Mouse (Mus musculus) MEL (cell line): Measurements from ENCODE around the gene Olfr27. TPM values are rescaled to one million over a fixed set of nuclear protein-coding genes. Genes with fewer than 3 reads are reported as not detected.

Experiments used
- DNase-seq: peaks from one replicate; pipeline ENCODE4 v3.0.0; 2011; ENCODE audit warnings: low read depth, low spot score
- H3K27ac ChIP-seq: 2 replicates; pipeline ENCODE4 v1.5.1; 2012; ENCODE audit warnings: low read depth, mild to moderate bottlenecking, control low read depth, low read length, moderate library complexity; ENCODE audit not compliant: control insufficient read depth
- H3K27me3 ChIP-seq, 2 experiments: fragments of 150-350 bp in 1 of 2; sonication (generic) in 1 of 2; 2 replicates each; pipeline ENCODE4 v1.6.1; 2012; ENCODE audit warnings: low read length in 2 of 2, mild to moderate bottlenecking in 2 of 2, improper control_type of control experiment in 1 of 2, moderate library complexity in 1 of 2; ENCODE audit not compliant: insufficient read depth in 2 of 2, control insufficient read depth in 1 of 2
- H3K36me3 ChIP-seq, 2 experiments: 2 replicates each; pipeline ENCODE4 v1.6.1; 2012 to 2014; ENCODE audit warnings: low read length in 2 of 2, improper control_type of control experiment in 1 of 2, inconsistent platforms in 1 of 2, mild to moderate bottlenecking in 1 of 2; ENCODE audit not compliant: insufficient read depth in 2 of 2, control insufficient read depth in 1 of 2
- H3K4me1 ChIP-seq, 2 experiments: fragments of 150-350 bp in 1 of 2; sonication (generic) in 1 of 2; 2 replicates each; pipeline ENCODE4 v1.6.1; 2012; ENCODE audit warnings: low read length in 2 of 2, improper control_type of control experiment in 1 of 2, mild to moderate bottlenecking in 1 of 2; ENCODE audit not compliant: insufficient read depth in 2 of 2, control insufficient read depth in 1 of 2
- H3K4me3 ChIP-seq, 2 experiments: fragments of 150-350 bp in 1 of 2; sonication (generic) in 1 of 2; 2 replicates each; pipeline ENCODE4 v1.5.1; 2012; ENCODE audit warnings: low read depth in 2 of 2, low read length in 2 of 2, mild to moderate bottlenecking in 2 of 2, moderate library complexity in 2 of 2, control low read depth in 1 of 2, improper control_type of control experiment in 1 of 2; ENCODE audit not compliant: control insufficient read depth in 1 of 2, insufficient read depth in 1 of 2
- H3K79me2 ChIP-seq: 2 replicates; pipeline ENCODE4 v1.6.1; 2012; ENCODE audit warnings: mild to moderate bottlenecking, low read length, moderate library complexity; ENCODE audit not compliant: control insufficient read depth, poor library complexity, insufficient read depth
- H3K9ac ChIP-seq: 2 replicates; pipeline ENCODE4 v1.6.1; 2012; ENCODE audit warnings: low read depth, mild to moderate bottlenecking, control low read depth, low read length, moderate library complexity; ENCODE audit not compliant: control insufficient read depth, poor library complexity, severe bottlenecking
- H3K9me3 ChIP-seq: fragments of 150-350 bp; sonication (generic); replicated peaks from 2 replicates; pipeline ENCODE4 v1.6.1; 2012; ENCODE audit warnings: mild to moderate bottlenecking, low read length, improper control_type of control experiment, moderate library complexity; ENCODE audit not compliant: insufficient read depth
- BHLHE40 ChIP-seq: IDR thresholded peaks from 2 replicates; pipeline ENCODE4 v1.6.1; 2012; ENCODE audit warnings: low read depth, mild to moderate bottlenecking, inconsistent platforms, low read length, improper control_type of control experiment, borderline replicate concordance
- CHD1 ChIP-seq: IDR thresholded peaks from 2 replicates; pipeline ENCODE4 v1.6.1; 2012; ENCODE audit warnings: low read depth, mild to moderate bottlenecking, inconsistent platforms, low read length, improper control_type of control experiment
- CTCF ChIP-seq, 3 experiments: IDR thresholded peaks in 2 of 3; conservative IDR thresholded peaks in 1 of 3; 2 replicates each; pipeline ENCODE4 v1.5.1; 2011 to 2012; ENCODE audit warnings: low read length in 3 of 3, low read depth in 2 of 3, mild to moderate bottlenecking in 2 of 3, improper control_type of control experiment in 1 of 3, inconsistent platforms in 1 of 3, mixed read lengths in 1 of 3, moderate library complexity in 1 of 3; ENCODE audit not compliant: control insufficient read depth in 1 of 3, insufficient read depth in 1 of 3, poor library complexity in 1 of 3, severe bottlenecking in 1 of 3
- E2F4 ChIP-seq: IDR thresholded peaks from 2 replicates; pipeline ENCODE4 v1.6.1; 2011; ENCODE audit warnings: low read depth, low read length, improper control_type of control experiment, borderline replicate concordance
- EP300 ChIP-seq, 2 experiments: IDR thresholded peaks; 2 replicates each; pipeline ENCODE4 v1.6.1; 2011; ENCODE audit warnings: improper control_type of control experiment in 2 of 2, low read length in 2 of 2, low read depth in 1 of 2, mild to moderate bottlenecking in 1 of 2
- ETS1 ChIP-seq: IDR thresholded peaks from 2 replicates; pipeline ENCODE4 v1.6.1; 2012; ENCODE audit warnings: low read depth, mild to moderate bottlenecking, inconsistent platforms, low read length, improper control_type of control experiment, moderate library complexity
- HCFC1 ChIP-seq: IDR thresholded peaks from 2 replicates; pipeline ENCODE4 v1.6.1; 2012; ENCODE audit warnings: low read depth, mild to moderate bottlenecking, inconsistent platforms, low read length, improper control_type of control experiment, moderate library complexity
- JUND ChIP-seq: IDR thresholded peaks from 2 replicates; pipeline ENCODE4 v1.6.1; 2011; ENCODE audit warnings: low read depth, mild to moderate bottlenecking, improper control_type of control experiment, low read length
- MAFK ChIP-seq: IDR thresholded peaks from 2 replicates; pipeline ENCODE4 v1.6.1; 2011; ENCODE audit warnings: low read depth, mild to moderate bottlenecking, low read length, improper control_type of control experiment, borderline replicate concordance
- MYB ChIP-seq: IDR thresholded peaks from 2 replicates; pipeline ENCODE4 v1.6.1; 2011; ENCODE audit warnings: mild to moderate bottlenecking, low read depth, low read length, improper control_type of control experiment
- NELFE ChIP-seq: IDR thresholded peaks from 2 replicates; pipeline ENCODE4 v1.6.1; 2011; ENCODE audit warnings: low read depth, low read length, improper control_type of control experiment
- POLR2AphosphoS2 ChIP-seq: IDR thresholded peaks from 2 replicates; pipeline ENCODE4 v1.6.1; 2011; ENCODE audit warnings: low read length, improper control_type of control experiment
- RAD21 ChIP-seq: IDR thresholded peaks from 2 replicates; pipeline ENCODE4 v1.6.1; 2011; ENCODE audit warnings: mild to moderate bottlenecking, low read depth, low read length, improper control_type of control experiment
- RCOR1 ChIP-seq: IDR thresholded peaks from 2 replicates; pipeline ENCODE4 v1.6.1; 2012; ENCODE audit warnings: low read depth, mild to moderate bottlenecking, inconsistent platforms, low read length, improper control_type of control experiment
- SIN3A ChIP-seq: IDR thresholded peaks from 2 replicates; pipeline ENCODE4 v1.6.1; 2012; ENCODE audit warnings: low read length, improper control_type of control experiment, inconsistent platforms
- SMC3 ChIP-seq: IDR thresholded peaks from 2 replicates; pipeline ENCODE4 v1.6.1; 2011; ENCODE audit warnings: low read depth, low read length, improper control_type of control experiment
- TBP ChIP-seq: IDR thresholded peaks from 2 replicates; pipeline ENCODE4 v1.8.0; 2011; ENCODE audit warnings: low read depth, low read length, improper control_type of control experiment
- TCF12 ChIP-seq: IDR thresholded peaks from 2 replicates; pipeline ENCODE4 v1.6.1; 2014; ENCODE audit warnings: low read depth, mild to moderate bottlenecking, inconsistent platforms, low read length, improper control_type of control experiment, moderate library complexity
- UBTF ChIP-seq: IDR thresholded peaks from 2 replicates; pipeline ENCODE4 v1.6.1; 2012; ENCODE audit warnings: low read depth, mild to moderate bottlenecking, inconsistent platforms, low read length, improper control_type of control experiment, moderate library complexity, borderline replicate concordance; ENCODE audit not compliant: insufficient read depth
- USF1 ChIP-seq: IDR thresholded peaks from 2 replicates; pipeline ENCODE4 v1.6.1; 2014; ENCODE audit warnings: low read depth, mild to moderate bottlenecking, inconsistent platforms, low read length, improper control_type of control experiment, moderate library complexity
- USF2 ChIP-seq, 2 experiments: IDR thresholded peaks; 2 replicates each; pipeline ENCODE4 v1.6.1; 2011 to 2012; ENCODE audit warnings: improper control_type of control experiment in 2 of 2, low read length in 2 of 2, borderline replicate concordance in 1 of 2, inconsistent platforms in 1 of 2, low read depth in 1 of 2, mild to moderate bottlenecking in 1 of 2; ENCODE audit not compliant: insufficient read depth in 1 of 2
- ZNF384 ChIP-seq: IDR thresholded peaks from 2 replicates; pipeline ENCODE4 v1.6.1; 2012; ENCODE audit warnings: low read depth, mild to moderate bottlenecking, inconsistent platforms, low read length, improper control_type of control experiment
- polyA plus RNA-seq, 2 experiments: library from polyadenylated mRNA; stranded (reverse) in 1 of 2; unstranded in 1 of 2; fragments of >175 nt in 1 of 2; fragments of >200 nt in 1 of 2; gene quantifications; 2 replicates each; pipeline versions ENCODE4 v1.2.1 to v1.2.4; 2012; ENCODE audit warnings: low replicate concordance in 2 of 2, low read depth in 1 of 2; ENCODE audit not compliant: insufficient read length in 2 of 2, insufficient read depth in 1 of 2, missing spikeins in 1 of 2
- total RNA-seq: library from RNA; depleted of rRNA; stranded (reverse); fragments of 300-350 nt; gene quantifications from 2 replicates; pipeline ENCODE4 v1.2.3, GENCODE M21; 2012

The Olfr27 gene
- total and polyA plus RNA-seq, 3 experiments, result not detected

DNA sequence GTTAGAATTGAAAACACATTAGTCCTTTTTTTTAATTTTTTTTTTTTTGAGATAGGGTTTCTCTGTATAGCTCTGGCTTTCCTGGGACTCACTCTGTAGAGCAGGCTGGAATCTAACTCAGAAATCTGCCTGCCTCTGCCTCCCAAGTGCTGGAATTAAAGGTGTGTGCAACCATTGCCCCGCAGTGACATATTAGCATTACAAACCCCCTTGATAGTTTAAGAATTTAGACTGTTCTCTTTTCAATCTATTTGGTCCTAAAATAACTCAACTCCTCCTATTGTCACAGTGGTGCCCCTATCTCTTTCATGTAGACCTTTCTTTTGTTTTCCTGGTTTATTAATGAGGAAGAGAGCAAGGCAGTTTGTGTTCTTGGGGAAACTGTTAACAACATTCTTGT is 605 bp upstream of the Olfr27 start:
- H3K27ac ChIP-seq, result no peak overlapping the region
- H3K9ac ChIP-seq, result no peak overlapping the region
- H3K36me3 ChIP-seq, result no peaks in the 10 kb centered on the region
- no peaks in the 10 kb centered on the region for H3K9me3 ChIP-seq
- no peak overlapping the region for H3K4me3 ChIP-seq
- TF ChIP-seq USF2 (IDR thresholded peaks at IDR 0.05; ENCODE audit: borderline replicate concordance in 1 of 2, insufficient read depth in 1 of 2, low read depth in 1 of 2, low read length in 2 of 2) (no peak), UBTF (no peak), RAD21 (no peak), HCFC1 (no peak), CTCF (IDR thresholded peaks at IDR 0.05 in 2 of 3, conservative IDR thresholded peaks at IDR 0.05 in 1 of 3; ENCODE audit: control insufficient read depth in 1 of 3, insufficient read depth in 1 of 3, low read depth in 2 of 3, low read length in 3 of 3, poor library complexity in 1 of 3, severe bottlenecking in 1 of 3) (no peak), RCOR1 (no peak), SIN3A (no peak), TCF12 (no peak), NELFE (no peak), TBP (no peak), JUND (no peak), POLR2AphosphoS2 (no peak), EP300 (IDR thresholded peaks at IDR 0.05; ENCODE audit: low read depth in 1 of 2, low read length in 2 of 2) (no peak), BHLHE40 (no peak), ETS1 (no peak), USF1 (no peak), SMC3 (no peak), E2F4 (no peak), MAFK (no peak), MYB (no peak)
- H3K79me2 ChIP-seq, result no peaks in the 10 kb centered on the region
- H3K27me3 ChIP-seq, result no peaks in the 10 kb centered on the region
- no peak for DNase-seq
- H3K4me1 ChIP-seq, result no peaks in the 10 kb centered on the region

DNA sequence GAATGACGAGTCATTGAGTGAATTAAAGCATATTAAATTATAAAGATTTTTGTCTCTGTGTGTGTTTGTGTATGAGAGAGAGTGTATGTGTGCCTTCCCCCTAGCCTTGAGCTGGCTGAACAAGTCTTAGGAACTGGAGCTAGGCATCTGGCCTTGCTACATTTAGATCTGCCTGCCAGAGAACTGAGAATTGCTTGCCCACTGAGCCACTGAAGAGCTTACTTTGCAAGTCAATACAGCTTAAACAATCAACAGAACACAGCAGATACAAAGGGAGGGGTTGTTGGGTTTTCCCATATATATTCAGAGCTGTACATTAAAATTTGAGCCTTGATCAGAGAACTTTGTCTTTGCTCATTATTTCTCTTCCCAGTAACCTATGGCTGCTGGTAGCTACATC is 24.5 kb downstream of the Olfr27 start:
- Histone ChIP-seq H3K36me3 (no peaks in the 10 kb centered on the region), H3K9ac (no peak overlapping the region), H3K9me3 (no peaks in the 10 kb centered on the region), H3K4me3 (no peak overlapping the region), H3K27me3 (no peaks in the 10 kb centered on the region), H3K4me1 (no peaks in the 10 kb centered on the region), H3K79me2 (no peaks in the 10 kb centered on the region), H3K27ac (no peak overlapping the region)
- TF ChIP-seq CHD1 (no peak), ZNF384 (no peak)
- DNase-seq, result no peak
